Mouse (Mus musculus) forebrain, embryonic 15.5 days (tissue): Measurements from ENCODE around the gene Polr2g. TPM values are rescaled to one million over a fixed set of nuclear protein-coding genes. Genes with fewer than 3 reads are reported as not detected.

ENCODE experiments used
- ATAC-seq: fragments of 200-750 bp; cut with Nextera tagmentation; replicated peaks from 2 replicates; pipeline ENCODE4 v1.8.0; 2017; ENCODE audit warnings: mild to moderate bottlenecking, moderate TSS enrichment, moderate library complexity
- H3K27ac ChIP-seq: fragments of 300-500 bp; sonication (generic); replicated peaks from 2 replicates; pipeline ENCODE4 v1.5.1; 2015; ENCODE audit warnings: mild to moderate bottlenecking, inconsistent platforms
- H3K27me3 ChIP-seq: fragments of 300-500 bp; sonication (generic); 2 replicates; pipeline ENCODE4 v1.6.1; 2015; ENCODE audit warnings: inconsistent platforms
- H3K36me3 ChIP-seq: fragments of 300-500 bp; sonication (generic); 2 replicates; pipeline ENCODE4 v1.6.1; 2015; ENCODE audit warnings: mild to moderate bottlenecking, inconsistent platforms
- H3K4me1 ChIP-seq: fragments of 300-500 bp; sonication (generic); 2 replicates; pipeline ENCODE4 v1.6.1; 2015; ENCODE audit warnings: inconsistent platforms
- H3K4me2 ChIP-seq: fragments of 300-500 bp; sonication (generic); replicated peaks from 2 replicates; pipeline ENCODE4 v1.6.1; 2015; ENCODE audit warnings: mild to moderate bottlenecking, inconsistent platforms
- H3K4me3 ChIP-seq: fragments of 300-500 bp; sonication (generic); 2 replicates; pipeline ENCODE4 v1.5.1; 2015; ENCODE audit warnings: mild to moderate bottlenecking, inconsistent platforms
- H3K9ac ChIP-seq: fragments of 300-500 bp; sonication (generic); replicated peaks from 2 replicates; pipeline ENCODE4 v1.6.1; 2015; ENCODE audit warnings: mild to moderate bottlenecking, inconsistent platforms
- H3K9me3 ChIP-seq: fragments of 300-500 bp; sonication (generic); 2 replicates; pipeline ENCODE4 v1.6.1; 2016; ENCODE audit warnings: inconsistent platforms
- WGBS: fragments of 180-500 bp; shearing (Covaris S2); methylation state at CpG from one replicate; pipeline ENCODE4 v1.1.7; 2015; ENCODE audit warnings: mixed read lengths; 5-methylcytosine and 5-hydroxymethylcytosine counted together
- polyA plus RNA-seq: library from polyadenylated mRNA; unstranded; fragments of >200 nt; fragmentation: Nextera tagmentation; extraction: Ambion mirVana; gene quantifications from 2 replicates; pipeline ENCODE4 v1.2.1, GENCODE M21; 2015

Gene Polr2g
- polyA plus RNA-seq, 1 experiment from 2014 or later: 162 TPM

- H3K27me3 ChIP-seq: no peaks in the 10 kb centered on the region
- peak overlapping the region; percentile 80 for H3K4me2 ChIP-seq
- ATAC-seq: no peak
- peak overlapping the region; percentile 91 for H3K9ac ChIP-seq
- H3K4me1 ChIP-seq: peaks cover 45% of the 10 kb centered on the region
- H3K27ac ChIP-seq: peak overlapping the region; percentile 99
- 67% methylated on average over 6 of the region's 6 CpGs for WGBS
- no peaks in the 10 kb centered on the region for H3K9me3 ChIP-seq
- H3K36me3 ChIP-seq: peaks cover 37% of the 10 kb centered on the region
- H3K4me3 ChIP-seq: peak overlapping the region; percentile 77
Observed at GRCm38 (mm10) chr19:8773409-8773808, 25.0 kb downstream of the Polr2g start.

GRCm38 (mm10) chr19:8772996-8773395 lies 25.4 kb downstream of the Polr2g start:
- Histone ChIP-seq H3K4me1 (peaks cover 45% of the 10 kb centered on the region), H3K9me3 (no peaks in the 10 kb centered on the region), H3K27ac (peak overlapping the region; percentile 99), H3K36me3 (peaks cover 37% of the 10 kb centered on the region), H3K9ac (0 out of 2 replicates have a peak overlapping the region, but pooled peaks have one; percentile 91), H3K4me3 (peak overlapping the region; percentile 77; the same call in 1 of the 2 replicates), H3K4me2 (peak overlapping the region; percentile 80; the same call in 1 of the 2 replicates), H3K27me3 (no peaks in the 10 kb centered on the region)
- WGBS: 90% methylated on average over 5 of the region's 5 CpGs
- no peak for ATAC-seq

GRCm38 (mm10) chr19:8770567-8771270 lies 27.7 kb downstream of the Polr2g start, which contains the start of gene Tmem223:
Gene Tmem223, plus strand, starts transcription at chr19:8770996.
- Histone ChIP-seq H3K4me1 (peaks cover 41% of the 10 kb centered on the region), H3K9ac (peak within 1 kb of the TSS; percentile 95), H3K27me3 (no peaks in the 10 kb centered on the region), H3K27ac (peak within 1 kb of the TSS; percentile 92), H3K4me3 (peak within 1 kb of the TSS; percentile 77), H3K4me2 (peak within 1 kb of the TSS; percentile 58), H3K36me3 (peaks cover 57% of the 10 kb centered on the region), H3K9me3 (no peaks in the 10 kb centered on the region)
- ATAC-seq: peak; percentile 64
- WGBS: 17% methylated on average over 29 of the region's 29 CpGs

- Histone ChIP-seq H3K4me3 (no peak overlapping the region), H3K4me2 (no peak overlapping the region), H3K27me3 (no peaks in the 10 kb centered on the region), H3K36me3 (peaks cover 81% of the 10 kb centered on the region), H3K27ac (no peak overlapping the region), H3K9ac (no peak overlapping the region), H3K9me3 (no peaks in the 10 kb centered on the region), H3K4me1 (peaks cover 5% of the 10 kb centered on the region)
- 95% methylated on average over 9 of the region's 9 CpGs for WGBS
- ATAC-seq: no peak
Observed at GRCm38 (mm10) chr19:8765562-8765961, 32.8 kb downstream of the Polr2g start.

GRCm38 (mm10) chr19:8763276-8763675 lies 35.1 kb downstream of the Polr2g start:
- Histone ChIP-seq H3K36me3 (peaks cover 62% of the 10 kb centered on the region), H3K4me1 (peaks cover 8% of the 10 kb centered on the region), H3K4me3 (no peak overlapping the region), H3K27me3 (no peaks in the 10 kb centered on the region), H3K4me2 (no peak overlapping the region), H3K9ac (no peak overlapping the region), H3K27ac (no peak overlapping the region), H3K9me3 (no peaks in the 10 kb centered on the region)
- ATAC-seq: no peak
- 93% methylated on average over 4 of the region's 4 CpGs for WGBS

- H3K27ac ChIP-seq: no peak overlapping the region
Observed at GRCm38 (mm10) chr19:8760757-8761156, 37.6 kb downstream of the Polr2g start.

GRCm38 (mm10) chr19:8758899-8759298 lies 39.5 kb downstream of the Polr2g start:
- Histone ChIP-seq H3K4me3 (no peak overlapping the region), H3K9ac (no peak overlapping the region), H3K9me3 (no peaks in the 10 kb centered on the region), H3K36me3 (peaks cover 27% of the 10 kb centered on the region), H3K4me1 (peaks cover 28% of the 10 kb centered on the region), H3K27ac (no peak overlapping the region), H3K27me3 (no peaks in the 10 kb centered on the region), H3K4me2 (no peak overlapping the region)
- no peak for ATAC-seq
- WGBS: 93% methylated on average over 2 of the region's 2 CpGs

More at GRCm38 (mm10) chr19:8760757-8761156, 37.6 kb downstream of the Polr2g start:
- WGBS: 88% methylated on average over 2 of the region's 2 CpGs
- Histone ChIP-seq H3K9me3 (no peaks in the 10 kb centered on the region), H3K27me3 (no peaks in the 10 kb centered on the region), H3K4me1 (peaks cover 23% of the 10 kb centered on the region), H3K4me3 (no peak overlapping the region), H3K36me3 (peaks cover 37% of the 10 kb centered on the region), H3K9ac (no peak overlapping the region), H3K4me2 (no peak overlapping the region)
- no peak for ATAC-seq

- Histone ChIP-seq H3K9me3 (no peaks in the 10 kb centered on the region), H3K4me1 (peaks cover 28% of the 10 kb centered on the region), H3K9ac (peak overlapping the region; percentile 85), H3K36me3 (peaks cover 25% of the 10 kb centered on the region), H3K4me2 (peak overlapping the region; percentile 55), H3K4me3 (peak overlapping the region; percentile 74), H3K27ac (peak overlapping the region; percentile 82; the same call in 1 of the 2 replicates), H3K27me3 (no peaks in the 10 kb centered on the region)
- ATAC-seq: no peak
- 4% methylated on average over 14 of the region's 14 CpGs for WGBS
Observed at GRCm38 (mm10) chr19:8757471-8757998, 40.8 kb downstream of the Polr2g start.

GRCm38 (mm10) chr19:8756635-8757387 lies 41.6 kb downstream of the Polr2g start, which contains the start of gene Nxf1:
Gene Nxf1, plus strand, starts transcription at chr19:8757073.
- ATAC-seq: peak; percentile 94
- H3K27ac ChIP-seq: peak within 1 kb of the TSS; percentile 82
- peaks cover 28% of the 10 kb centered on the region for H3K4me1 ChIP-seq
- peaks cover 28% of the 10 kb centered on the region for H3K36me3 ChIP-seq
- peak within 1 kb of the TSS; percentile 56 for H3K4me2 ChIP-seq
- no peaks in the 10 kb centered on the region for H3K9me3 ChIP-seq
- H3K9ac ChIP-seq: peak within 1 kb of the TSS; percentile 85
- under 1% methylated on average over 75 of the region's 75 CpGs for WGBS
- no peaks in the 10 kb centered on the region for H3K27me3 ChIP-seq
- peak within 1 kb of the TSS; percentile 74 for H3K4me3 ChIP-seq

- H3K9ac ChIP-seq: no peak overlapping the region
- H3K27ac ChIP-seq: no peak overlapping the region
- H3K4me1 ChIP-seq: peaks cover 28% of the 10 kb centered on the region
- peak overlapping the region; percentile 56; the same call in 1 of the 2 replicates for H3K4me2 ChIP-seq
- peaks cover 38% of the 10 kb centered on the region for H3K36me3 ChIP-seq
- ATAC-seq: no peak
- WGBS: 82% methylated on average over 3 of the region's 3 CpGs
- H3K27me3 ChIP-seq: no peaks in the 10 kb centered on the region
- H3K4me3 ChIP-seq: peak overlapping the region; percentile 74; the same call in 1 of the 2 replicates
- no peaks in the 10 kb centered on the region for H3K9me3 ChIP-seq
Observed at GRCm38 (mm10) chr19:8755652-8756051, 42.7 kb downstream of the Polr2g start.

GRCm38 (mm10) chr19:8747368-8747767 lies 51.0 kb downstream of the Polr2g start:
- peaks cover 89% of the 10 kb centered on the region for H3K36me3 ChIP-seq

GRCm38 (mm10) chr19:8745382-8745781 lies 53.0 kb downstream of the Polr2g start:
- H3K36me3 ChIP-seq: peaks cover 76% of the 10 kb centered on the region
- no peak overlapping the region for H3K4me3 ChIP-seq
- no peak overlapping the region for H3K27ac ChIP-seq
- H3K9me3 ChIP-seq: no peaks in the 10 kb centered on the region
- WGBS: 94% methylated on average over 1 of the region's 1 CpGs
- H3K4me1 ChIP-seq: peaks cover 26% of the 10 kb centered on the region
- ATAC-seq: no peak
- H3K4me2 ChIP-seq: no peak overlapping the region
- no peaks in the 10 kb centered on the region for H3K27me3 ChIP-seq
- H3K9ac ChIP-seq: no peak overlapping the region

More at GRCm38 (mm10) chr19:8747368-8747767, 51.0 kb downstream of the Polr2g start:
- no peak overlapping the region for H3K9ac ChIP-seq
- H3K27me3 ChIP-seq: no peaks in the 10 kb centered on the region
- ATAC-seq: no peak
- no peak overlapping the region for H3K27ac ChIP-seq
- WGBS: 73% methylated on average over 2 of the region's 2 CpGs
- H3K4me3 ChIP-seq: no peak overlapping the region
- no peak overlapping the region for H3K4me2 ChIP-seq
- no peaks in the 10 kb centered on the region for H3K9me3 ChIP-seq
- H3K4me1 ChIP-seq: peaks cover 14% of the 10 kb centered on the region
